Mouse (Mus musculus) midbrain, postnatal 0 days (tissue): Measurements from ENCODE around the gene Ric8a. TPM values are rescaled to one million over a fixed set of nuclear protein-coding genes. Genes with fewer than 3 reads are reported as not detected.
A peak's percentile ranks its signal among the peaks of the same experiment; 100 is the strongest.

Experiments used
- ATAC-seq: fragments of 200-750 bp; cut with Nextera tagmentation; 2 replicates; pipeline ENCODE4 v1.8.0; 2017; ENCODE audit warnings: moderate number of reproducible peaks, mild to moderate bottlenecking, moderate TSS enrichment, moderate library complexity; ENCODE audit not compliant: low FRiP score
- DNase-seq: peaks from one replicate; pipeline ENCODE4 v3.0.0-alpha.2; 2015; ENCODE audit warnings: low spot score
- H3K27ac ChIP-seq: fragments of 300-500 bp; sonication (generic); 2 replicates; pipeline ENCODE4 v1.5.1; 2014; ENCODE audit warnings: low read depth, mild to moderate bottlenecking, low read length, mixed read lengths
- H3K27me3 ChIP-seq: fragments of 300-500 bp; sonication (generic); 2 replicates; pipeline ENCODE4 v1.6.1; 2014; ENCODE audit warnings: low read length, control low read depth, mixed read lengths; ENCODE audit not compliant: insufficient read depth
- H3K36me3 ChIP-seq: fragments of 300-500 bp; sonication (generic); 2 replicates; pipeline ENCODE4 v1.6.1; 2014; ENCODE audit warnings: low read length, control low read depth, mixed read lengths; ENCODE audit not compliant: insufficient read depth
- H3K4me1 ChIP-seq: fragments of 300-500 bp; sonication (generic); 2 replicates; pipeline ENCODE4 v1.6.1; 2014; ENCODE audit warnings: mild to moderate bottlenecking, control low read depth, antibody characterized with exemption, low read length, mixed read lengths; ENCODE audit not compliant: insufficient read depth
- H3K4me2 ChIP-seq: fragments of 300-500 bp; sonication (generic); 2 replicates; pipeline ENCODE4 v1.6.1; 2014; ENCODE audit warnings: low read depth, mild to moderate bottlenecking, low read length, mixed read lengths; ENCODE audit not compliant: poor library complexity, severe bottlenecking
- H3K4me3 ChIP-seq: fragments of 300-500 bp; sonication (generic); 2 replicates; pipeline ENCODE4 v1.5.1; 2014; ENCODE audit warnings: low read depth, mild to moderate bottlenecking, low read length, moderate library complexity
- H3K9ac ChIP-seq: fragments of 300-500 bp; sonication (generic); replicated peaks from 2 replicates; pipeline ENCODE4 v1.6.1; 2014; ENCODE audit warnings: mild to moderate bottlenecking, low read length, moderate library complexity, mixed read lengths; ENCODE audit not compliant: poor library complexity, severe bottlenecking
- H3K9me3 ChIP-seq: fragments of 300-500 bp; sonication (generic); 2 replicates; pipeline ENCODE4 v1.6.1; 2016; ENCODE audit warnings: low read length, control low read depth
- CTCF ChIP-seq: IDR thresholded peaks from 2 replicates; pipeline ENCODE4 v1.5.1; 2016; ENCODE audit warnings: antibody characterized with exemption, mild to moderate bottlenecking
- WGBS: fragments of 180-500 bp; shearing (Covaris S2); extraction: QIAGEN DNeasy Blood & Tissue Kit; methylation state at CpG from one replicate; pipeline ENCODE4 v1.1.7; 2014; 5-methylcytosine and 5-hydroxymethylcytosine counted together
- polyA plus RNA-seq: library from polyadenylated mRNA; unstranded; fragments of >200 nt; fragmentation: Nextera tagmentation; extraction: Ambion mirVana; gene quantifications from 2 replicates; pipeline ENCODE4 v1.2.1, GENCODE M21; 2015
- total RNA-seq: library from RNA; depleted of rRNA; stranded (reverse); fragments of >200 nt; gene quantifications from 2 replicates; pipeline ENCODE4 v1.2.3, GENCODE M21; 2014

Gene Ric8a
- total and polyA plus RNA-seq, 2 experiments from 2014 or later = 81.2 to 91.8 TPM

DNA sequence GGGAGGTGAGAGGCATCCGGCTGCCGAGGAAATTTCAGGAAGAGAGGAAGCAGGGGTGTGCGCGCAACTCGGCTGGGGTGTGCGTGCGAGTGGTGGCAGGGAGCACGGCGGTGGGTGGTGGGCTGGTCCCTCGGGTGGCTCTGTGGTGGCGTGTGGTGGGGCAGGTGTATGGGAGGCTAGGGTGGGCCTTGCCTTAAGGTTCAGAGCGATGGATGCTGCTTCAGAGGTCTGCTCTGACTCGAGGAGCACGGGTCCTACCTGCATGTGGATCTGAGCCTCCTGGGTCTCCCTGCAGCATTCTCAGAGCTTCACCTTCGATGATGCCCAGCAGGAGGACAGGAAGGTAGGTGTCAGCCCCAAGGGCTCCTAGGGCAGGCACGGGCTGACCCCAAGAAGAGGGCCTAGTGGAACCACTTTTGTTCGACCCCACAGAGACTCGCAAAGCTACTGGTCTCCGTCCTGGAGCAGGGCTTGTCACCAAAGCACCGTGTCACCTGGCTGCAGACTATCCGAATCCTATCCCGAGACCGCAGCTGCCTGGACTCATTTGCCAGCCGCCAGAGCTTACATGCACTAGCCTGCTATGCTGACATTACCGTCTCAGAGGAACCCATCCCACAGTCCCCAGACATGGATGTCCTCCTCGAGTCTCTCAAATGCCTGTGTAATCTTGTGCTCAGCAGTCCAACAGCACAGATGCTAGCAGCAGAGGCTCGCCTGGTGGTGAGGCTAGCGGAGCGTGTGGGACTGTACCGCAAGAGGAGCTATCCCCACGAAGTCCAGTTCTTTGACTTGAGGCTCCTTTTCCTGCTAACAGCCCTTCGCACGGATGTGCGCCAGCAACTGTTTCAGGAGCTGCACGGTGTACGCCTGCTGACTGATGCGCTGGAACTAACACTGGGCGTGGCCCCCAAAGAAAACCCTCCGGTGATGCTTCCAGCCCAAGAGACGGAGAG is 1.1 kb downstream of the Ric8a start, which contains the start of gene Bet1l:
Bet1l (minus strand) TSS at position 28 of the 956 bp plus-strand sequence.
- Histone ChIP-seq H3K4me1 (peaks cover 15% of the 10 kb centered on the region; the same call in 1 of the 2 replicates), H3K27ac (peak within 1 kb of the TSS; percentile 95), H3K27me3 (no peaks in the 10 kb centered on the region), H3K9ac (peak within 1 kb of the TSS; percentile 97), H3K36me3 (peaks cover 48% of the 10 kb centered on the region), H3K4me2 (peak within 1 kb of the TSS; percentile 96), H3K9me3 (no peaks in the 10 kb centered on the region), H3K4me3 (peak within 1 kb of the TSS; percentile 81)
- ATAC-seq (peak; percentile 24; the same call in 1 of the 2 replicates), DNase-seq (peak; percentile 19)
- WGBS = 36% methylated on average over 40 of the region's 40 CpGs
- TF ChIP-seq CTCF = no peak

DNA sequence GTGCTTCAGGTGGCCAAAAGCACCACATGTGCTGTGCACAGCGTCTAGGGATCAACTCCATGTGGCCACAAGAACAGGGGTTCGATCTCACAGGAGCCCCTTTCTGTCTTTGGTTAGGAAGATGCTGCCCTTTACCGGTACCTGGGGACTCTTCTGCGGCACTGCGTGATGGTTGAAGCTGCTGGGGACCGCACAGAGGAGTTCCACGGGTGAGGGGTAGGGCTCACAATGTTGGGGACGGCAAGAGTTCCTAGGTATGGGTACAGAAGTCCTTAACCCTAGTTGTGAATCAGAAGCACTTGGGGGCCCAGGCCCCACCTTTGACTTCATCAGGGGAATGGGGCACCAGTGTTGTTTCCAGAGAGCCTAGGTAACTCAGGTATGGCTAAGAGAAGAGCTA is 2.0 kb downstream of the Ric8a start:
- H3K4me3 ChIP-seq = peak overlapping the region; percentile 81; the same call in 1 of the 2 replicates
- H3K27ac ChIP-seq = no peak overlapping the region
- peaks cover 15% of the 10 kb centered on the region; the same call in 1 of the 2 replicates for H3K4me1 ChIP-seq
- no peaks in the 10 kb centered on the region for H3K27me3 ChIP-seq
- peak overlapping the region; percentile 96 for H3K4me2 ChIP-seq
- no peaks in the 10 kb centered on the region for H3K9me3 ChIP-seq
- H3K36me3 ChIP-seq = peaks cover 48% of the 10 kb centered on the region
- ATAC-seq = no peak
- no peak for TF ChIP-seq CTCF
- no peak for DNase-seq
- 95% methylated on average over 8 of the region's 8 CpGs for WGBS
- peak overlapping the region; percentile 97; the same call in 1 of the 2 replicates for H3K9ac ChIP-seq

DNA sequence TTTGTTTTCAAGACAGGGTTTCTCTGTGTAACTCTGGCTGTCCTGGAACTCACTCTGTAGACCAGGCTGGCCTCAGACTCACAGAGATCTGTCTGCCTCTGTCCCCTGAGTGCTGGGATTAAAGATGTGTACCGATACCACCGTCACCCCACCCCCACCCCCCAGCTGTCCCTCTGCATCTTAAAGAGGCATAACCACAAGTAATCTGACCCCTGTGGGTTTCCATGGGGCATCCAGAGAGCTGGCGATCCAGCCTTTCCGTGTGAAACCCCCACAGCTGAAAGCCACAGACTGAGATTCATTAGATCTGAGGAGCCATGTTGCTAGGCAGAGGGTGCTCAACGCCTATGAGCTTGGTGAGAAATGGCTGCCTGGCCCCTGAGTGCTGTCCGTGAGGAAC is 3.2 kb downstream of the Ric8a start:
- no peak overlapping the region for H3K4me3 ChIP-seq
- peaks cover 15% of the 10 kb centered on the region; the same call in 1 of the 2 replicates for H3K4me1 ChIP-seq
- no peak overlapping the region for H3K4me2 ChIP-seq
- H3K9me3 ChIP-seq = no peaks in the 10 kb centered on the region
- DNase-seq = no peak
- peaks cover 56% of the 10 kb centered on the region for H3K36me3 ChIP-seq
- H3K27me3 ChIP-seq = no peaks in the 10 kb centered on the region
- WGBS = 64% methylated on average over 6 of the region's 6 CpGs
- H3K9ac ChIP-seq = no peak overlapping the region
- no peak overlapping the region for H3K27ac ChIP-seq
- no peak for TF ChIP-seq CTCF
- no peak for ATAC-seq

DNA sequence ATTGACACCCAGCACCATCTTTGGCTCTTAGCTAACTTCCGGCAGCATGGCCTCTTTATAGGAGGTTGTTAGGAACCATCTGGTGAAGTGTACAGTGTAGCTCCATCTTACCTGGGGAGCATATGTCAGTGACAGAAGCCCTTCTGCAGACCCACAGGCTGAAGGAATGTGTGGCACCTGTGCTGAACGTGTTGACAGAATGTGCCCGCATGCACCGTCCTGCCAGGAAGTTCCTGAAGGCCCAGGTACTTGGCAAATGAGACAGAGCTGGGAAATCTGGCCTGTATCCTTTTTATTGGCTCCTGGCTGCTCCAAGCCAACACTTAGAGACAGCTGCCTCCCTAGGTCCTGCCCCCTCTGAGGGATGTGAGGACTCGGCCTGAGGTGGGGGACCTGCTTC is 4.0 kb downstream of the Ric8a start:
- H3K9me3 ChIP-seq = no peaks in the 10 kb centered on the region
- no peak overlapping the region for H3K27ac ChIP-seq
- WGBS = 86% methylated on average over 5 of the region's 5 CpGs
- no peaks in the 10 kb centered on the region for H3K27me3 ChIP-seq
- ATAC-seq (no peak), DNase-seq (no peak)
- H3K4me3 ChIP-seq = no peak overlapping the region
- peaks cover 11% of the 10 kb centered on the region; the same call in 1 of the 2 replicates for H3K4me1 ChIP-seq
- no peak overlapping the region for H3K4me2 ChIP-seq
- no peak overlapping the region for H3K9ac ChIP-seq
- TF ChIP-seq CTCF = no peak
- H3K36me3 ChIP-seq = peaks cover 56% of the 10 kb centered on the region

DNA sequence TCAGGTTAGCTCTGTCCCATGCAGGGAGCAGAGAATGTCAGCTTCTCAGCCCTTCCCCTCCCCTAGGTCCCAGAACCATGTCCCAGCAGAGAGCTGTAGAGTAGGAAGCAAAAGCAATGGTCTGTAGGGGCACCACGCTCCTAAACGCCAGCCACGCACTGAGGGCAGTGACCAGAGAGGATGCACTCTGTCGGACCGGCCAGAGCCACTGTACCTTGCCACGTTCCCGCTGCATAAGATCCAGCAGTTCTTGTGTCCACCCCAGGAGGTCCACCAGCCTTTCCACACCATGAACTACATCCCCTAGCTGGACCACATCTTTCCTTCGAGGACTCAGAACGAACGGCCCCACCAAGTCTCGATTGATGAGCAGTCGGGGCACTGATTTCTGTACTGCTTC is 8.0 kb downstream of the Ric8a start:
- WGBS = 83% methylated on average over 12 of the region's 12 CpGs
- Histone ChIP-seq H3K4me3 (no peak overlapping the region), H3K36me3 (peaks cover 60% of the 10 kb centered on the region), H3K27ac (no peak overlapping the region), H3K4me2 (no peak overlapping the region), H3K4me1 (no peaks in the 10 kb centered on the region), H3K9ac (no peak overlapping the region), H3K27me3 (no peaks in the 10 kb centered on the region), H3K9me3 (no peaks in the 10 kb centered on the region)
- no peak for TF ChIP-seq CTCF
- DNase-seq (no peak), ATAC-seq (no peak)

DNA sequence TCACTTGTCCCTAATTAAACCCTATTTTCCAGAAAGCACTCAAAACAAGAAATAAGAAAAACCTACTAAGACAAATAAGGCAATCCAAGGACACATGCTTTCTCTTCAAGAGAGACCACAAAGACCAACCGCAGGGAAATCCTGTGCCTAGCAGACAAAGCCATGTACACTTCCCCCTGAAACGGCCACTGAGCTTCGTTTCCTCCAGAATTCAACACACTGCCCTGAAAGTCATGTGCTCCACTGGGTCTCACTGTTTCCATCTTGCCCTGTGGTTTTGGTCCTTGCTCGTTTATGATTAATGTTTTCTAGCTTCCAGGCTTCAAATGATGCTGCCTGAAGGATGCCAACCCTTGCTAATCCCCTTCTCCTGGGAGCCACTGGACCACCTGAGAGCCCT is 17.5 kb downstream of the Ric8a start:
- WGBS = 83% methylated on average over 4 of the region's 4 CpGs
- no peaks in the 10 kb centered on the region for H3K4me1 ChIP-seq
- H3K27ac ChIP-seq = no peak overlapping the region
- H3K4me3 ChIP-seq = no peak overlapping the region
- no peaks in the 10 kb centered on the region for H3K9me3 ChIP-seq
- H3K9ac ChIP-seq = no peak overlapping the region; the same call in 1 of the 2 replicates
- no peak for DNase-seq
- no peak overlapping the region for H3K4me2 ChIP-seq
- H3K36me3 ChIP-seq = peaks cover 32% of the 10 kb centered on the region
- H3K27me3 ChIP-seq = no peaks in the 10 kb centered on the region
- no peak for TF ChIP-seq CTCF
- no peak for ATAC-seq
